Mouse (Mus musculus) kidney, adult 2 months (tissue): ENCODE data around the gene Pigo.

ENCODE experiments used
- CTCF ChIP-seq: fragments of 200-500 bp; conservative IDR thresholded peaks from 2 replicates; pipeline ENCODE4 v1.5.1; 2011; ENCODE audit warnings: low read depth, mild to moderate bottlenecking, control low read depth, low read length, moderate library complexity, mixed read lengths; ENCODE audit not compliant: insufficient read depth, insufficient read length
- POLR2A ChIP-seq: fragments of 200-500 bp; IDR thresholded peaks from one replicate; pipeline ENCODE4 v1.6.1; 2011; ENCODE audit warnings: low read depth, low read length, control low read depth

GRCm38 (mm10) chr4:43040114-43040572 lies 14.5 kb upstream of the Pigo start:
- no peak for TF ChIP-seq CTCF
- peak; percentile 30 for TF ChIP-seq POLR2A
